Mouse (Mus musculus): ENCODE measurements at regions not wholly inside any gene's neighbourhood (a gene's known extent, or its start where the extent isn't known, plus 50 kb on each side); places are given as distances from the start of the nearest gene placed in this dataset.
A peak's percentile ranks its signal among the peaks of the same experiment; 100 is the strongest.
"Not testable (repeated sequence)": the region's sequence is repeated elsewhere in the genome, so short reads cannot be mapped to it uniquely, and the experiment has no call there.

DNA sequence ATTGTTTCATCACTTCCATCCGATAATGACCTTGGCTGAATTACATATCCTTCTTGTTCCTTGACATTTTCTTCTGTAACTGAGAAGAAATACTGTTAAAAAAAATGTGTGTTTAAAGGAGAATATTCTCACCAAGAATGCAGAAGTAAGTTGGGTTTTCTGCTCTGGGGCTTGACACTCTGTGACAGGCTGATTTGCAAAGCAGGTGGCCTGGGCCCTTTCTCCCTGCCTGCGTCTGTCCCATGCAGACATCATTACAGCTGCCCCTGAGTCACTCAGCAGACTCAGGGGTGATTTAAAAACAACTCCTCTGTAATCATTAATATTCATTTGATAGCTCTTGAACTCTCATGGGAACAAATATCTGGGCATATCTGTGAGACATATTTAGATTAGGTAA, 229.4 kb upstream of the Synpr start:
- ATAC-seq (ENCODE audit: insufficient number of reproducible peaks, low FRiP score, low TSS enrichment) = no peak

DNA sequence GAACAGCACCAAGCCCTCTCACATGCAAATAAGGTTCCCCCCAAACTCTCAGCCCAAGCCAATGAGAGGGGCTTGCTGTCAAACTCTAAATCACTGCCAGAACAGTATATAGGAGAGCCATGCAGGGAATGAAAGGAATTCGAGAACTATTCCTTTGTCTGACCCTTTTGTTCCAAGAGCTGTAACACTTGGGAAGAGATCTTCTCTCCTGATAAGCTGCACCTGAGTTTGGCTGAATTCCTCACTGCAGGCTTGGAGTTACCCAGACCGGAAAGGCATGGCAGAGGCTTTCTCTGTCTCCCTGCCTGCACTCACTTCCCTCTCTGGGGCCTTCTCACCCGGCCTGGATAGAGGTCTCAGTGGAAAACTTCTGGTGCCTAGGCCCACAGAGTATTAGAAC, 219.7 kb upstream of the Cadps start:
- ATAC-seq (ENCODE audit: insufficient number of reproducible peaks, low FRiP score, low TSS enrichment) = not testable (repeated sequence)

DNA sequence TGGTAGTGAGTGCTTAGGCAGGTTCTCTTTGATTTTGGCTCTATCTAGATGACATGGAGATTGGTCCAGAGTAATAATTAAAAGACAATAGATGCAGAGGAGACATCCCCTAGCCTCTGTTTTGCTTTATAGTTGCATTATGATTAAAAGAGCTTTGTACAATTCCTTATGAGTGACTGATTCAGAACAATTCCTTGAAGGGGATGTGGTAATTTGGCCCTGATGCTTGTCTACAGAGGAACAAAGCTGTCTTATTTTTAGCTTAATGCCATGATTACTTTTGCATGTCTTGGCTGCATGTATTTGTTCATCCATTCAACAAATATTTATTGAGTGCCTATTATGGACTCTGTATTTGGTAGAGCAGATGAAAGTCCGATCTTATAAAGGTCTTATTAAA, 218.9 kb upstream of the Cadps start:
- ATAC-seq (ENCODE audit: insufficient number of reproducible peaks, low FRiP score, low TSS enrichment) = no peak

DNA sequence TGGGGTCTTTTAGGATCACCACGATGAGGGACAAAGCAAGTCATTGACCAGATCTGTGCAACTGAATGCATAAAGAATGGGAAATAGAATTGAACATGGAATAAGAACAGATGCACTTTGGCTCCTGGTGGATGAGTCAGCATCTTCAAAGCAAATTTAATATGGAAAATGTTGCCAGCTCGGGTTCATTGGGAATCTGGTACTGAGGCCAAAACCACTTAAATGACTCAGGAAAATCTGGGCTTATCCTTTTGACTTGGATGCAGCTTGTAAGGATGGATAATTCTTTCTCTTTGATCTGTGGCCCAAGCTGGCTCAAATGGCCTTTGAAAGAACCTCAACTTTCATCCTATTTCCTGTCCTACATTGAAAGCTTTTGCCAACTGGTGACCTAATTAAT, 217.3 kb upstream of the Cadps start:
- ATAC-seq (ENCODE audit: insufficient number of reproducible peaks, low FRiP score, low TSS enrichment) = no peak

DNA sequence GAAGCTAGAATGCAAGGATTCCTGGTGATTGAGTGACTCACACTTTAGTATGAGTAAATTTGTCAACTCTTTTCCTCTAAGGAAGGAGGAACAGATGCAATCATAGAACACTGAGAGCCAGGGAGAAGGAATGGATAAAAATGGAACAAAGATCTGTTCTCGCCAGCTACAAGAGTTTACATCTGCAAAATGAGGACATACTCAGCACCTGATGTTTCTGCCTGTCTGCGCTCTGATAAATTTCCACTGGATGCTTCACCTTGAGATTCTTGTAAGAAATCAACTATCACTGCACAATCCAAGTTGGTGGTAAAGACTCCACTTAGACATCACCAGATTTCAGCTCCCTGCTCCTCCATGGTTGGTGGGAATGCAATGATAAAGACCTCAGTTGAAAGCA, 214.5 kb upstream of the Cadps start:
- no peak for ATAC-seq (ENCODE audit: insufficient number of reproducible peaks, low FRiP score, low TSS enrichment)

DNA sequence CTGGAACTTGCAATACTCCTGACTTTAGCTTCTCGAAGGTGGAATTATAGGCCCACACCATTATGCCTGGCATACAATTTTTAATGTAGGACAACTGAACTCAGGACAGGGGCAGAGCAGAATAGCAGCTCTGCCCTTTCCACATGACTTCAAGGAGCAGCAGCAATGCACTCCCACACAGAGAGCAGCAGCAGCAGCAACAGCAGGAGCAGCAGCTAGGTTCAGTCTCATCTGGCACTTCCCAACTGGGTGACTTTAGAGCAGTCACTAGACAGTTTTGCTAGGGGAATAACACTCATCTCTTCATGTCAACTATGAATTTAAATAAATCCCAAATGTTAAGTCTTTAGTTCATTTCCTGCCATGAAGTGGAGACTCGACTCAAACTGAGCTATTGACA, 206.9 kb upstream of the Cadps start:
- ATAC-seq (ENCODE audit: insufficient number of reproducible peaks, low FRiP score, low TSS enrichment) = no peak

DNA sequence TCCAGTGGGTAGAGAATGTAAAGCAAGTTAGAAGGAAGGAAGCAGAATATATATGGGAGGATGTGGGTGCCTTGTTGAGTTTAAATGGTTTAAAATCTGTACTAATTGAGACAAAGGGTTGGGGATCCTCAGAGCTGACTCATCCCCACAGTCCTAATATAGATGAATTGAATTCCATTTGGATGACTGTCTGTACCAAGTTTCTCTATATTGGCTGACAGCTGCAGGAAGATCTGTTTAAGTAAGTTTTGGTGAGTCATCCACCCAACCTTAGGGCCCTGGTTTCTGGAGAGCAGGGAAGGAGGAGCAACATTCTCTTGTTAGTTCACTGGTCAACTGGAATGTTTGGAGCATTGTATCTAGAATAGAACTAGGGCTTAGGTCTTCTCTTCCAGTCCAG, 199.9 kb upstream of the Cadps start:
- ATAC-seq (ENCODE audit: insufficient number of reproducible peaks, low FRiP score, low TSS enrichment) = no peak

GRCm38 (mm10) chr14:13011099-13011498, 188.2 kb upstream of the Cadps start:
- ATAC-seq (ENCODE audit: insufficient number of reproducible peaks, low FRiP score, low TSS enrichment) = no peak

DNA sequence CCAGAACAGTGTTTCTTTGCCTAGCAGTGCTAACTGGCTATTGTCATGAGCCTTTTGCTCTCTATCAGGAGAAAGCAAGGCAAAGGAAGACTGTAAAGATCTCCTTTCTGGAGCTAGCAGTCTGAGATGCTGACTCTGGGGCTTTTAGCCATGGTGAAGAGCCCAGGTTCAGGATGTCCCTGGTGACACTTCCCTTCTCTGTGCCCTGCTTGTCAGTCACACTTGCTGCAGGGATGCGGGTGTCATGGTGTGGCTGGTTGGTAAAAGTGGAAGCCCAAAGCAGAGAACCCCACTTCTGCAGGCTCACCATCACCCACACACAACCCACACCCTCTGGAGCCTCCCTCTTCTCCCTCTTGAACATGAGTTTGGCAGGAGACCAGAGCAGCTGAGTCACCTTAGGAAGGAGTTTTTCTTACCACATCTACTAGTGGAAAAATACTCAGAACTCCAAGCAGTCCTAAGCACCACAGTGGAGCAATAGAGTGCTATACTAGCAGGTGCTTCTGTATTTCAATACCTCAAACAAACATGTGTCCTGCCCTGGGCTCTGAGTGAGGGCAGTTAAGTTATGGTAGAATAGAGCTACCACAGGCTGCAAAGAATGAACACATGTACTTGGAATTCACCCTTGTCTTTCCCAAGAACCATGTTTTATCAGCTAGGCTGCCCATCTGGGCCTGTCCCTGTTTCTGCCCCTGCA, 178.3 kb upstream of the Cadps start:
- ATAC-seq (ENCODE audit: insufficient number of reproducible peaks, low FRiP score, low TSS enrichment) = no peak

- no peak for ATAC-seq (ENCODE audit: insufficient number of reproducible peaks, low FRiP score, low TSS enrichment)
Observed at GRCm38 (mm10) chr14:12979416-12979815, 156.5 kb upstream of the Cadps start.

DNA sequence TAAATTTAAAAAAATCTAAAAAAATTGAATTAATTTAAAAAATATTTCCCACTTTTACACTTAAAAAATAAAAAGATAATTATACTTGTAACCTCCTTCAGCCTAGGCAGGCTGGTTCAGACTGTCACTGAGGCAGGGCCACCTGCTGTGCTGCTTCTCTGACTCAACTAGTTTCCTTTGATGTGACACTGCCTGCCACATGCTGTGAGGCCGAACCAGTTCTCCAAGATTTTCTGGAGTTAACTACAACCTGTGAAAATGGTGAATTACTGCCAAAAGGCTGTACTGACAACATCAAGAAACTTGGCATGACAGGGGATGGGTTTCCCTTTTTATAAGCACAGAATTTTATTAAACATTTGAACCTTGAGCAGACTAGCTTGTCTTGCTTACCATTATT, 143.6 kb upstream of the Cadps start:
- no peak for ATAC-seq (ENCODE audit: insufficient number of reproducible peaks, low FRiP score, low TSS enrichment)

DNA sequence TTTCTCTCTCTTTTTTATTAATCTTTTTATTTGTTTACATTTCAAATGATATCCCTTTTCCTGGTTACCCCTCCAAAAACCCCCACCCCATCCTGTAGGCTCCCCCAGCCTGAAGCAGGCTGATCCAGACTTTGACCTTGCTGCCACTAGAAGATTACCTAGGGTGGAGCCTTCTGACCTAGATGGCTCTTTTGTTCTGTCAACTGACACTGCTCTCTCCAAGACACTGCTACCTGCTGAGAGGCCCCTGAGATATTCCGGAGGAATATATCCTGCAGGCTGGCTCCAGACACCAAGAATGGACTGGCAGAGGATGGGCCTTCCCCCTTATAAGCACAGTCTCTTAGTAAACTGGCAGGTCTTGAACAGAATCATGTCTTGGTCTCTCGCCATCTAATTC, 135.0 kb upstream of the Cadps start:
- not testable (repeated sequence) for ATAC-seq (ENCODE audit: insufficient number of reproducible peaks, low FRiP score, low TSS enrichment)

- ATAC-seq (ENCODE audit: insufficient number of reproducible peaks, low FRiP score, low TSS enrichment) = no peak
Observed at GRCm38 (mm10) chr14:12950922-12951321, 128.0 kb upstream of the Cadps start.

DNA sequence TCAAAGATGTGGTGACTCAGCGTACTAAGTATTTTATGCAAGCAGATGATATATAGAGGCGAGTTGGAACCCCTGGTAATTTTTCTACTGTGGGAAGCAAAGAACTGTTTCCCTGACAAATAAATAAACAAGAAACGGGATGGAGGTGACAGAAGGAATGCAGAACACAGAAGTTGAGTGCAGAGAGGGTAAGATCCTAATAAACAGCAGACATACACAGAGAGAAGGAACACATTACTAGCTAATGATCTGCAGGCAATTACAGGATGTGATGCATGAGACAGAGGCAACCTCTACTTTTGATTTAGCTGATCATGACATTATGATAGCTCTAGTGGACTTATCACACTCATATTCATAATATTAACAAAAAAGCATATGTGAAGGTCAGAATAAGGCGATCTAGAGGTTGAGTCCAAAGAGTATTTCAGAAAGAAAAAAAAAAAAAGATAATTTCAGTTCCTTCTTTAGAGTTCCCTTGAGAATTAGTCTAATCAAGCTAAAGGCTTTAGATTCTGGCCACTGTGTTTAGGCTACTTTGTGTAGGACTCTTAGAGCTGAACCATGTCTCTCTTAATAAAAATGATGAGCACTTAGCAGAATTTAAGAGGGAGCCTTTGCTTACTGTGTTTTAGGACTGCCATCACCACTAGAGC, 115.9 kb upstream of the Cadps start:
- no peak for ATAC-seq (ENCODE audit: insufficient number of reproducible peaks, low FRiP score, low TSS enrichment)

- ATAC-seq (ENCODE audit: insufficient number of reproducible peaks, low FRiP score, low TSS enrichment) = no peak
Observed at GRCm38 (mm10) chr14:12936343-12936742, 113.5 kb upstream of the Cadps start.

GRCm38 (mm10) chr14:12931668-12932384, 108.9 kb upstream of the Cadps start:
- ATAC-seq (ENCODE audit: insufficient number of reproducible peaks, low FRiP score, low TSS enrichment) = 0 out of 2 replicates have a peak, but pooled peaks have one; percentile 31

- no peak for ATAC-seq (ENCODE audit: insufficient number of reproducible peaks, low FRiP score, low TSS enrichment)
Observed at GRCm38 (mm10) chr14:12923617-12924016, 100.7 kb upstream of the Cadps start.

- ATAC-seq (ENCODE audit: insufficient number of reproducible peaks, low FRiP score, low TSS enrichment) = no peak
Observed at GRCm38 (mm10) chr14:12915431-12915830, 92.6 kb upstream of the Cadps start.

DNA sequence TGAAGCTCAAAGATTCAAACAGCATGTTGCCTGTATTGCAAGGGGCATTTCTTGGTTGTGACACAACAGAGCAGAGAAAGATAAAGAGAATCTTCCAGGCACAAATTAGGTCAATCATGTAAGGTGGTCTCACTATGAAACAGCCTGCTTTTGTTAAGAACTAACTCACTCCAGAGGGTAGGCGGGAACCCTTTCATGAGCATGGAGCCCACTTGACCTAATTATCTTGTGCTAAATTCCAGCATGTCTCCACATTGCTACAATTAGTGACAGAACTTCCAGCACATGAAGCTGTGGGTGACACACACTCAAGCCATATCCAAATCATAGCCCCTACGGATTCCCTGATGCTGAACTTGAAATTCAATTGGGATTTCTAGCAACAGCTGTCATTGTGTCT, 91.1 kb upstream of the Cadps start:
- no peak for ATAC-seq (ENCODE audit: insufficient number of reproducible peaks, low FRiP score, low TSS enrichment)

GRCm38 (mm10) chr14:12913421-12913820, 90.5 kb upstream of the Cadps start:
- ATAC-seq (ENCODE audit: insufficient number of reproducible peaks, low FRiP score, low TSS enrichment) = no peak

DNA sequence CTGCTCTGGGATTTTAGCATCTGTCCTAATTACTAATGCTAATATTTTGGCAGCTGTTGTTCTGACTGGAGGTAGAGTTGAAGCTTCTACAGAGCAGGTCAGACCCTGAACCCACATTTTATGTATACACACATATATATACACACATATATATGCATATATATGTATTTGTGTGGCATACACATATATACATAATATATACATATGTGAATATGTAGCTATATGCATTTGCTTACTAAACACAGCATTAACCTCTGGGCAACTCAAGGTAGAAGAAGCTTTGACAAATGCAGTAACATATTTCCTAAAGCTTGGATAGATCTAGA, 54.4 kb upstream of the Cadps start:
- no peak for ATAC-seq (ENCODE audit: insufficient number of reproducible peaks, low FRiP score, low TSS enrichment)
